Mouse (Mus musculus) G1E (cell line): Measurements from ENCODE around the gene Naa15. TPM values are rescaled to one million over a fixed set of nuclear protein-coding genes. Genes with fewer than 3 reads are reported as not detected.
"Not testable (repeated sequence)": the region's sequence is repeated elsewhere in the genome, so short reads cannot be mapped to it uniquely, and the experiment has no call there.

Source experiments
- ATAC-seq: 2 replicates; pipeline ENCODE4 v1.8.0; 2016; ENCODE audit warnings: mild to moderate bottlenecking; ENCODE audit not compliant: insufficient number of reproducible peaks, poor library complexity, low FRiP score, severe bottlenecking; ENCODE audit errors: extremely low read depth
- DNase-seq: peaks from one replicate; pipeline ENCODE4 v3.0.0; 2012; ENCODE audit warnings: low spot score
- H3K27me3 ChIP-seq: 2 replicates; pipeline ENCODE4 v1.6.1; 2012; ENCODE audit warnings: mild to moderate bottlenecking, low read length, inconsistent platforms; ENCODE audit not compliant: insufficient read depth
- H3K36me3 ChIP-seq: replicated peaks from 2 replicates; pipeline ENCODE3; 2012; ENCODE audit warnings: mild to moderate bottlenecking, inconsistent platforms
- H3K4me1 ChIP-seq: 2 replicates; pipeline ENCODE4 v1.6.1; 2012; ENCODE audit warnings: low read depth, low read length, inconsistent platforms, mixed read lengths; ENCODE audit not compliant: insufficient read depth
- H3K4me3 ChIP-seq: 2 replicates; pipeline ENCODE4 v1.5.1; 2012; ENCODE audit warnings: low read depth, mild to moderate bottlenecking, inconsistent platforms, low read length, moderate library complexity, mixed read lengths
- H3K9me3 ChIP-seq: replicated peaks from 2 replicates; pipeline ENCODE4 v1.6.1; 2012; ENCODE audit warnings: inconsistent platforms
- CTCF ChIP-seq: IDR thresholded peaks from 2 replicates; pipeline ENCODE4 v1.5.1; 2012; ENCODE audit warnings: low read depth, low read length, inconsistent platforms, mixed read lengths
- GATA1 ChIP-seq: IDR thresholded peaks from 2 replicates; pipeline ENCODE4 v1.6.1; 2012; ENCODE audit warnings: borderline replicate concordance, low read length, inconsistent platforms, mixed read lengths
- GATA2 ChIP-seq: IDR thresholded peaks from 2 replicates; pipeline ENCODE4 v1.6.1; 2012; ENCODE audit warnings: low read depth, low read length, inconsistent platforms, borderline replicate concordance
- POLR2AphosphoS5 ChIP-seq: IDR thresholded peaks from 2 replicates; pipeline ENCODE4 v1.6.1; 2012; ENCODE audit warnings: low read depth, low read length, inconsistent platforms; ENCODE audit not compliant: insufficient replicate concordance
- TAL1 ChIP-seq: conservative IDR thresholded peaks from 2 replicates; pipeline ENCODE4 v1.6.1; 2012; ENCODE audit warnings: low read depth, low read length, inconsistent platforms, mixed read lengths
- polyA plus RNA-seq: library from polyadenylated mRNA; stranded (reverse); fragments of >175 nt; gene quantifications from 2 replicates; pipeline ENCODE4 v1.2.3, GENCODE M21; 2012
- total RNA-seq, 2 experiments: library from RNA; stranded (forward) in 1 of 2; stranded (reverse) in 1 of 2; fragments of 200-1000 nt in 1 of 2; fragments of >200 nt in 1 of 2; fragmentation: Nextera tagmentation in 1 of 2; gene quantifications; 2 replicates each; pipeline ENCODE4 v1.2.3; 2014 to 2017

Gene Naa15
- total and polyA plus RNA-seq, 3 experiments = 28.6 to 138 (median 63.5) TPM

DNA sequence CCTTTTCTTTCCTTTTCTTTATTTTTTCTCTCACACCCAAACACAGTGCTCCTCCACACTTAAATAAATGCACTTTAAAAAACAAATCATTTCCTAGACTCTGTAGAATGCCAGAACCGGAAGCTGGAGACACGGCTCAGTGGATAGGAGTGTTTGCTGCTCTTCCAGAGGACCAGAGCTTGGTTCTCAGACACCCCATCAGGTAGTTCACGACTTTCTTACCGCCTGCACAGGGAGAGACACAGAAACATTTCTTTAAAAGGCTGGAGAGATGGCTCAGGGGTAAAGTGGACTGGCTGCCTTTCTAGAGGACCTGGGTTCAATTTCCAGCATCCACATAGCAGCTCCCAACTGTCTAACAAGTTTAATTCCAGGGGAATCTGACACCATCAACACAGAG lies 15.4 kb upstream of the Naa15 start:
- DNase-seq (no peak), ATAC-seq (no peak)
- Histone ChIP-seq H3K27me3 (peaks cover 11% of the 10 kb centered on the region; the same call in 1 of the 2 replicates), H3K9me3 (no peaks in the 10 kb centered on the region), H3K4me3 (no peak overlapping the region), H3K36me3 (peaks cover 23% of the 10 kb centered on the region), H3K4me1 (peaks cover 23% of the 10 kb centered on the region)
- TF ChIP-seq TAL1 (no peak), GATA1 (no peak), GATA2 (no peak)

DNA sequence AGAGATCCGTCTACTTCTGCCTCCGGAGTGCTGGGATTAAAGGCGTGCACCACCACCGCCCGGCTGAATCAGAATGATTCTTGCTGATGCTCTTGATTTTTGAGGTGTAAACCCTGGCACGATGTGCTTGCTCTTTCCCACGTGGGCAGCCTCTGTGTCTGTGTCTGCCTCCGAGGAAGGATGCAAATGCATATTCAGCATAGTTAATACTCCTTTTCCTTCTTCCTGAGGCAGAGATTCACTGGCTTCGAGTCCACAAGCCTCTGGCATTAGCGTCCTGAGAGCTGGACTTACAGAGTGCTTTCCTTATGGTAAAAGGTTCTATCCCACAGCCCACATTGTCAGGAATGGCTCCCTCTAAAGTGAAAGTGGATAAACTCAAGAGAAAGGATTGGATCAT lies 14.3 kb upstream of the Naa15 start:
- Histone ChIP-seq H3K27me3 (peaks cover 11% of the 10 kb centered on the region; the same call in 1 of the 2 replicates), H3K4me1 (peaks cover 23% of the 10 kb centered on the region), H3K36me3 (peaks cover 32% of the 10 kb centered on the region), H3K4me3 (no peak overlapping the region), H3K9me3 (no peaks in the 10 kb centered on the region)
- no peak for TF ChIP-seq CTCF
- ATAC-seq (no peak), DNase-seq (no peak)

DNA sequence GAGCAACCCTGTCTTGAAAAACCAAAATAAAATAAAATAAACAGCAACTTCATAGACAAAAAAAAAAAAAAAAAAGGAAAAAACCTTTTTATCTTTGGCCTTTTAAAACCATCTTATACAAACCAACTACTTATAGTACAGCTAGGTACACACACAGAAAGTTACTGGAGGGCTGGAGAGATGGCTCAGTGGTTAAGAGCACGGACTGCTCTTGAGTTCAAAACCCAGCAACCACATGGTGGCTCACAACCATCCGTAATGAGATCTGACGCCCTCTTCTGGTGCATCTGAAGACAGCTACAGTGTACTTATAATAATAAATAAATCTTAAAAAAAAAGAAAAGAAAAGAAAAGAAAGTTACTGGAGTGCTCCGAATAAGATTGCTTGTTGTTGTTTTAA lies 12.9 kb upstream of the Naa15 start:
- H3K27me3 ChIP-seq, ATAC-seq, H3K9me3 ChIP-seq, H3K4me3 ChIP-seq, DNase-seq: not testable (repeated sequence)
- Histone ChIP-seq H3K4me1 (peaks cover 24% of the 10 kb centered on the region), H3K36me3 (peaks cover 44% of the 10 kb centered on the region)

DNA sequence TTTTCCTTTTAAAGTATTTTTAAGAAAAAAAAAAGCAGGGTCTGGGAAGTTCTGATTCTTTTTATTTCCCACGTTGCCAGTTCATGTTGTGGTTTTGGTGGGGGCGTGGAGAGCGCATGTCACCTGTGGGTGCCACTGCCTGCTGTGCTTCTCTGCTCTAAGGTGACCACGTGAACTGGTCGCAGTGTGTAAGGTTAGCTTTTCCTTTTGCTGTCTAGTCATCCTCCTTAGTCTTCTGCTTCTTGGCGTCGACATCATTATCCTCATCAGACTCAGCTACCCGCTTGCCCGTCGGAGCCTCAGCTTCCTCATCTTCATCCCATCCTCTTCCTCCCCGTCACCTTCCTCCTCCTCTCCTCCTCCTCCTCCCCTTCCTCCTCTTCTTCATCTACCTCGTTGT lies 12.3 kb upstream of the Naa15 start:
- DNase-seq = no peak
- TF ChIP-seq CTCF (no peak), GATA2 (no peak), POLR2AphosphoS5 (no peak), GATA1 (no peak), TAL1 (no peak)

DNA sequence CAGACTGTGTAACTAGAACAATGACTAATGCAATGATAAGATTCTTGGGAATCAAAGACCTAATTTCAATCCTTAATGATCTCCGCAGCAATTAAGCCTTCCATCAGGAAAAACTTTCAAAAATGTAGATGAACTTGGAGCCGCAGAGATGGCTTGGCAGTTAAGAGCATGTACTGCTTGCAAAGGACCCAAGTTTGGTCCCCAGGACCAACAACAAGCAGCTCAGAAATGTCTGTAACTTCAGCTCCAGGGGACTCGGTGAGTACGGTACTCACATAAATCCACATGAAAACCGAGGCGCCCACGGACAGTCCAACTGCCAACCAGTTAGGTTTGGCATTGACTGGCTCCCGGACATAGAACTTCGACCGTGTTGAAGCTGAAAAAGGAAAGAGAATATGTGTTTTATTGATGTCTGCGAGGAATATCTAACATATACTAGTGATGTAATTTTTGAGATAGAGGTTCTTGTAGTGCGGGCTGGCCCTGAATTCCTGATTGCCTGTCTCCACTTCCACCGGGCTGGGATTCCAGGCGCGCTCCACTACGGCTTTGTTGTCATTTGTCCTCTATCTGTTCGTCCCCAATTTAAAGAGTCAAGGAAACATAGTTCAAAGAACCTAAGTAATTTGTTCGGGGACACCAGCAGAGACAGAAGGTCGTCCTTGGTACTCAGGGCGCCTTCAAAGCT lies 6.9 kb upstream of the Naa15 start:
- no peaks in the 10 kb centered on the region for H3K27me3 ChIP-seq
- DNase-seq (no peak), ATAC-seq (no peak; the same call in 1 of the 2 replicates)
- peaks cover 44% of the 10 kb centered on the region for H3K36me3 ChIP-seq
- H3K4me1 ChIP-seq = peaks cover 21% of the 10 kb centered on the region
- TF ChIP-seq GATA2 = no peak
- no peak for TF ChIP-seq TAL1
- no peak for TF ChIP-seq CTCF
- TF ChIP-seq POLR2AphosphoS5 = no peak
- TF ChIP-seq GATA1 = no peak
- peak overlapping the region; percentile 95 for H3K4me3 ChIP-seq
- H3K9me3 ChIP-seq = no peaks in the 10 kb centered on the region

More for the DNA sequence above, 12.3 kb upstream of the Naa15 start:
- Histone ChIP-seq H3K27me3 (peaks cover under 1% of the 10 kb centered on the region; the same call in 1 of the 2 replicates), H3K9me3 (no peaks in the 10 kb centered on the region), H3K4me1 (peaks cover 26% of the 10 kb centered on the region), H3K36me3 (peaks cover 47% of the 10 kb centered on the region), H3K4me3 (no peak overlapping the region)
- ATAC-seq = no peak

DNA sequence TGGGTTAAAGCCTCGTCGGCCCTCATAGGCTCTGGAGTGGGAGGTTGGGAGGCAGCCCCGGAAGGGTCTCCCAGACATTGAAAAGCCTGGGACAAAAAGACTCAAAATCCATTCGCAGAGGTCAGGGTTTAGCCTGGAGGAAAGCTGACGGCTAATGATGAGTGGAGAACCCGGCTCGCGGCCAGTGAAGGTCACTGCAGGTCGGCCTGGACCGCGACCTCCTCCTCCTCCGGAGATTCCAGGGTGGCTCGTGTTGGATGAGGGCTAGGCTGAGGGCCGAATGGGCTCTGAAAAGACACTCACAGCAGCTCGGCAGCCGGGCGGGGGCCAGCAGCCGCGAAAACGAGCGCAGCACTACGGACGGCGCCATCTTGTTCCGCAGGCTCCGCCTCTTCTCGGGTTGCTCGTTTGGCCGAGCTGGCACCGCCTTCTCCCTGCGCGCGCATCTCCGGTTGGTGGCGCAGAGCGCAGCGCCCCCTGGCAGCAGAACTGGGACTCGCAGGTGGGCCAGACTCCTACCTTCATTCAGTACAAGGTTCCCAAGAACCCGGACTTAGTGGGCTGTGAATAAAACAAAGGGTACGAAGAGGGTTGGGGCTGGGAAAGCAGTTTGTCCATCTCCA lies 6.3 kb upstream of the Naa15 start, which contains the start of gene Ndufc1:
Gene Ndufc1, minus strand, starts transcription at position 428 of the 623 bp plus-strand sequence.
- Histone ChIP-seq H3K9me3 (no peaks in the 10 kb centered on the region), H3K4me1 (peaks cover 26% of the 10 kb centered on the region), H3K36me3 (peaks cover 42% of the 10 kb centered on the region), H3K27me3 (no peaks in the 10 kb centered on the region), H3K4me3 (peak within 1 kb of the TSS; percentile 95)
- peak; percentile 79 for DNase-seq
- ATAC-seq = peak; percentile 66
- TF ChIP-seq CTCF (peak; percentile 94), GATA1 (no peak), GATA2 (no peak), TAL1 (no peak), POLR2AphosphoS5 (no peak)
